Mouse (Mus musculus) G1E (cell line): Measurements from ENCODE around the gene Twist2. TPM values are rescaled to one million over a fixed set of nuclear protein-coding genes. Genes with fewer than 3 reads are reported as not detected.
A peak's percentile ranks its signal among the peaks of the same experiment; 100 is the strongest.

ENCODE experiments used
- ATAC-seq: 2 replicates; pipeline ENCODE4 v1.8.0; 2016; ENCODE audit warnings: mild to moderate bottlenecking; ENCODE audit not compliant: insufficient number of reproducible peaks, poor library complexity, low FRiP score, severe bottlenecking; ENCODE audit errors: extremely low read depth
- DNase-seq: peaks from one replicate; pipeline ENCODE4 v3.0.0; 2012; ENCODE audit warnings: low spot score
- H3K27me3 ChIP-seq: 2 replicates; pipeline ENCODE4 v1.6.1; 2012; ENCODE audit warnings: mild to moderate bottlenecking, low read length, inconsistent platforms; ENCODE audit not compliant: insufficient read depth
- H3K36me3 ChIP-seq: replicated peaks from 2 replicates; pipeline ENCODE3; 2012; ENCODE audit warnings: mild to moderate bottlenecking, inconsistent platforms
- H3K4me1 ChIP-seq: 2 replicates; pipeline ENCODE4 v1.6.1; 2012; ENCODE audit warnings: low read depth, low read length, inconsistent platforms, mixed read lengths; ENCODE audit not compliant: insufficient read depth
- H3K4me3 ChIP-seq: 2 replicates; pipeline ENCODE4 v1.5.1; 2012; ENCODE audit warnings: low read depth, mild to moderate bottlenecking, inconsistent platforms, low read length, moderate library complexity, mixed read lengths
- H3K9me3 ChIP-seq: replicated peaks from 2 replicates; pipeline ENCODE4 v1.6.1; 2012; ENCODE audit warnings: inconsistent platforms
- CTCF ChIP-seq: IDR thresholded peaks from 2 replicates; pipeline ENCODE4 v1.5.1; 2012; ENCODE audit warnings: low read depth, low read length, inconsistent platforms, mixed read lengths
- GATA1 ChIP-seq: IDR thresholded peaks from 2 replicates; pipeline ENCODE4 v1.6.1; 2012; ENCODE audit warnings: borderline replicate concordance, low read length, inconsistent platforms, mixed read lengths
- GATA2 ChIP-seq: IDR thresholded peaks from 2 replicates; pipeline ENCODE4 v1.6.1; 2012; ENCODE audit warnings: low read depth, low read length, inconsistent platforms, borderline replicate concordance
- POLR2AphosphoS5 ChIP-seq: IDR thresholded peaks from 2 replicates; pipeline ENCODE4 v1.6.1; 2012; ENCODE audit warnings: low read depth, low read length, inconsistent platforms; ENCODE audit not compliant: insufficient replicate concordance
- TAL1 ChIP-seq: conservative IDR thresholded peaks from 2 replicates; pipeline ENCODE4 v1.6.1; 2012; ENCODE audit warnings: low read depth, low read length, inconsistent platforms, mixed read lengths
- polyA plus RNA-seq: library from polyadenylated mRNA; stranded (reverse); fragments of >175 nt; gene quantifications from 2 replicates; pipeline ENCODE4 v1.2.3, GENCODE M21; 2012
- total RNA-seq, 2 experiments: library from RNA; stranded (forward) in 1 of 2; stranded (reverse) in 1 of 2; fragments of 200-1000 nt in 1 of 2; fragments of >200 nt in 1 of 2; fragmentation: Nextera tagmentation in 1 of 2; gene quantifications; 2 replicates each; pipeline ENCODE4 v1.2.3; 2014 to 2017

Gene Twist2
- total and polyA plus RNA-seq, 3 experiments = 0.05 TPM; not detected in 2

GRCm38 (mm10) chr1:91760140-91760986 lies 40.9 kb upstream of the Twist2 start:
- ATAC-seq (no peak), DNase-seq (no peak)
- H3K4me3 ChIP-seq = no peak overlapping the region
- no peaks in the 10 kb centered on the region for H3K36me3 ChIP-seq
- H3K9me3 ChIP-seq = no peaks in the 10 kb centered on the region
- peaks cover 6% of the 10 kb centered on the region for H3K27me3 ChIP-seq
- no peak for TF ChIP-seq GATA1
- no peak for TF ChIP-seq TAL1
- TF ChIP-seq CTCF = no peak
- no peak for TF ChIP-seq POLR2AphosphoS5
- no peak for TF ChIP-seq GATA2
- H3K4me1 ChIP-seq = 0 out of 2 replicates have a peak, but pooled peaks cover 4% of the 10 kb centered on the region

DNA sequence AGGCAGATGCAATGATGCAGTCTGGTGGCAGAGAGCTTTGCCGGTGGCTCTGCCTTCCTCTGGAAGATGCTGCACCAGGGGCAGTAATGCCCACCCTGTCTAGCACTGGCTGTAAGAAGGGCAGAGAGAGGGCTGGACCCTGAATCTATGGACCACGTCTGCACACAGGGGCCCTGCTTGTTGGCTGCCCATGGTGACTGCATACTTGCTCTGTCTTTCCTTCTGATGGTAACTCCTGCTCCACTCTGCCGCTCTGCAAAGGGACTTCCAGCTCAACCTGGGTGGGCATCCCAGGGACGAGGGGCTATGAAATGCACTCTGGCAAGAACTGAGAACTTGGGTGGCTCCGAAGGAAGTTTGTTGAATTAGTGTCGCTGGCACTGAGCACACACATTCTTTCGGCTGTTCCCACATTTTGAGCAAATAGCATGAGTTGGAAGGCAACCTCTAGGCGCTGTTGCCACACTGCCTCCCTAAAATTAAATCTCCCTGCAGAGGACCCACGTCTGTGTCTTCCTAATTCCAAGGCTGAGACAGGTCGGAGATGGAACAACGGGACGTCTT lies 38.7 kb upstream of the Twist2 start:
- DNase-seq = no peak
- Histone ChIP-seq H3K27me3 (peaks cover 8% of the 10 kb centered on the region), H3K9me3 (no peaks in the 10 kb centered on the region), H3K4me3 (no peak overlapping the region), H3K4me1 (no peaks in the 10 kb centered on the region), H3K36me3 (no peaks in the 10 kb centered on the region)
- TF ChIP-seq GATA1 (no peak), CTCF (no peak), GATA2 (no peak), POLR2AphosphoS5 (no peak), TAL1 (no peak)
- ATAC-seq = no peak

- H3K27me3 ChIP-seq = peaks cover 15% of the 10 kb centered on the region
These were observed 31.0 kb upstream of the Twist2 start for GRCm38 (mm10) chr1:91770221-91770624.

GRCm38 (mm10) chr1:91770676-91771075 lies 30.6 kb upstream of the Twist2 start:
- no peak overlapping the region for H3K4me3 ChIP-seq
- no peaks in the 10 kb centered on the region for H3K36me3 ChIP-seq
- ATAC-seq (no peak), DNase-seq (no peak)
- no peak for TF ChIP-seq GATA1
- no peak for TF ChIP-seq CTCF
- TF ChIP-seq POLR2AphosphoS5 = no peak
- peaks cover 12% of the 10 kb centered on the region for H3K27me3 ChIP-seq
- H3K9me3 ChIP-seq = no peaks in the 10 kb centered on the region
- H3K4me1 ChIP-seq = peaks cover 2% of the 10 kb centered on the region; the same call in 1 of the 2 replicates

More at GRCm38 (mm10) chr1:91770221-91770624, 31.0 kb upstream of the Twist2 start:
- ATAC-seq (no peak), DNase-seq (no peak)
- H3K4me3 ChIP-seq = no peak overlapping the region
- H3K9me3 ChIP-seq = no peaks in the 10 kb centered on the region
- TF ChIP-seq GATA2 = no peak
- no peak for TF ChIP-seq CTCF
- no peak for TF ChIP-seq TAL1
- TF ChIP-seq POLR2AphosphoS5 = no peak
- TF ChIP-seq GATA1 = no peak
- no peaks in the 10 kb centered on the region for H3K4me1 ChIP-seq
- H3K36me3 ChIP-seq = no peaks in the 10 kb centered on the region

DNA sequence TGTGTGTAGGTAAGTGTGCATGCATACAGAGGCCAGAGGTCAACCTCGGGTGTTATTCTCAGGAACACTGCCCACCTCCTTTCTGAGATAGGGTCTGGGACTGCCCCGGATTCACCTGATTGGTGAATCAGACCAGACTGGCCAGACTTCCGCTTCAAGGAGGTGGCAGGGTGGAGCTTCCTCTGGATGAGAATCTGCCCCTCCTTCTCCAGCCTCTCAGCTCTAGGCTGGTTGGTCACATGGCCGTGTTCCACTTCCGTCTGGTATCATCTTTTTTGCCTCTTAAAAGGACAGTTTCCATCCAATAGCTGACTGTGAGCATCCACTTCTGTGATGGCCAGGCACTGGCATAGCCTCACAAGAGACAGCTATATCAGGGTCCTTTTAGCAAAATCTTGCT lies 24.3 kb upstream of the Twist2 start:
- H3K36me3 ChIP-seq = no peaks in the 10 kb centered on the region
- ATAC-seq (peak; percentile 51; the same call in 1 of the 2 replicates), DNase-seq (no peak)
- H3K4me3 ChIP-seq = no peak overlapping the region
- peaks cover 6% of the 10 kb centered on the region for H3K27me3 ChIP-seq
- H3K9me3 ChIP-seq = no peaks in the 10 kb centered on the region
- peaks cover 5% of the 10 kb centered on the region; the same call in 1 of the 2 replicates for H3K4me1 ChIP-seq
- TF ChIP-seq GATA2 (no peak), GATA1 (no peak), CTCF (no peak), TAL1 (no peak)

DNA sequence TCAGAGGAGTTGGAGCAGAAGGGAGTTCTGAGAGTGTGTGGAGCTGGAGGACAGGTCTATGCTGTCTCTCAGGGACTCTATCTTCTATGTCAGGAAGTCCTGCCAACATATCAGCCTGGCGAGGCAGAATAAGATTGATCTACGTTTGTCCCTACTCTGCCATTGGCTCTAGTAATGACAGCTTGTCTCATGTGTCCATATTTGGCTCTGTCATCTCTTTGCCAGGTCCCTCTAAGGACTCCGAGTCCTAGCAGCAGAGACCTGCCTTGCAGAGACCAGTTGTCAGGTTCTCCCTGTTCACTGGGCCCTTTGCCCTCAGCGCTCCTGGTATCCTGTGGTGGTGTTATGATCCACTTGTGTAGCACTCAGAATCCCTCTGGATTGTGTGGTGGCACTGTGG lies 21.4 kb upstream of the Twist2 start:
- DNase-seq = no peak

More for the DNA sequence above, 21.4 kb upstream of the Twist2 start:
- Histone ChIP-seq H3K4me1 (peaks cover 5% of the 10 kb centered on the region; the same call in 1 of the 2 replicates), H3K27me3 (no peaks in the 10 kb centered on the region), H3K9me3 (no peaks in the 10 kb centered on the region), H3K4me3 (no peak overlapping the region), H3K36me3 (no peaks in the 10 kb centered on the region)
- ATAC-seq = no peak
- TF ChIP-seq TAL1 (no peak), CTCF (no peak), GATA1 (no peak), GATA2 (no peak), POLR2AphosphoS5 (no peak)
